Mouse (Mus musculus): ENCODE results near the gene Mrpl23. TPM values are rescaled to one million over a fixed set of nuclear protein-coding genes. Genes with fewer than 3 reads are reported as not detected.

Mrpl23 gene
- total and polyA plus RNA-seq, 3 experiments, result 2.2 to 8.0 (median 7.6) TPM

- no peak for DNase-seq
These were observed 12.2 kb upstream of the Mrpl23 start for GRCm38 (mm10) chr7:142520331-142520730.

GRCm38 (mm10) chr7:142522352-142522751, 10.1 kb upstream of the Mrpl23 start:
- DNase-seq, result no peak

GRCm38 (mm10) chr7:142523200-142523990, 9.1 kb upstream of the Mrpl23 start:
- DNase-seq, result no peak

GRCm38 (mm10) chr7:142525342-142526178, 6.9 kb upstream of the Mrpl23 start:
- no peak for DNase-seq

- DNase-seq, result no peak
These were observed 3.1 kb upstream of the Mrpl23 start for GRCm38 (mm10) chr7:142529350-142529749.

- no peak for DNase-seq
These were observed 439 bp upstream of the Mrpl23 start for GRCm38 (mm10) chr7:142531973-142532521.

- peak; percentile 89 for DNase-seq
These were observed 771 bp downstream of the Mrpl23 start for GRCm38 (mm10) chr7:142533059-142533855.

- no peak for DNase-seq
These were observed 2.6 kb downstream of the Mrpl23 start for GRCm38 (mm10) chr7:142535116-142535515.

GRCm38 (mm10) chr7:142535832-142536231, 3.3 kb downstream of the Mrpl23 start:
- no peak for DNase-seq

GRCm38 (mm10) chr7:142537181-142537580, 4.7 kb downstream of the Mrpl23 start:
- no peak for DNase-seq

- peak; percentile 50 for DNase-seq
These were observed 5.4 kb downstream of the Mrpl23 start for GRCm38 (mm10) chr7:142537879-142538278.

- no peak for DNase-seq
These were observed 5.8 kb downstream of the Mrpl23 start for GRCm38 (mm10) chr7:142538291-142538690.

GRCm38 (mm10) chr7:142538766-142539165, 6.3 kb downstream of the Mrpl23 start:
- DNase-seq, result no peak

GRCm38 (mm10) chr7:142539828-142540227, 7.3 kb downstream of the Mrpl23 start:
- DNase-seq, result no peak

GRCm38 (mm10) chr7:142542771-142543303, 10.4 kb downstream of the Mrpl23 start:
- peak; percentile 26 for DNase-seq

- DNase-seq, result no peak
These were observed 13.5 kb downstream of the Mrpl23 start for GRCm38 (mm10) chr7:142545967-142546366.

- DNase-seq, result no peak
These were observed 15.4 kb downstream of the Mrpl23 start for GRCm38 (mm10) chr7:142547874-142548273.

- DNase-seq, result no peak
These were observed 16.2 kb downstream of the Mrpl23 start for GRCm38 (mm10) chr7:142548706-142549105.

- peak; percentile 61 for DNase-seq
These were observed 17.7 kb downstream of the Mrpl23 start for GRCm38 (mm10) chr7:142549941-142550763.

GRCm38 (mm10) chr7:142550935-142551373, 18.5 kb downstream of the Mrpl23 start:
- DNase-seq, result no peak

GRCm38 (mm10) chr7:142551691-142552090, 19.2 kb downstream of the Mrpl23 start:
- DNase-seq, result no peak
